7 mouse cellular contexts compared by ENCODE assay signal in the genomic region with DNA sequence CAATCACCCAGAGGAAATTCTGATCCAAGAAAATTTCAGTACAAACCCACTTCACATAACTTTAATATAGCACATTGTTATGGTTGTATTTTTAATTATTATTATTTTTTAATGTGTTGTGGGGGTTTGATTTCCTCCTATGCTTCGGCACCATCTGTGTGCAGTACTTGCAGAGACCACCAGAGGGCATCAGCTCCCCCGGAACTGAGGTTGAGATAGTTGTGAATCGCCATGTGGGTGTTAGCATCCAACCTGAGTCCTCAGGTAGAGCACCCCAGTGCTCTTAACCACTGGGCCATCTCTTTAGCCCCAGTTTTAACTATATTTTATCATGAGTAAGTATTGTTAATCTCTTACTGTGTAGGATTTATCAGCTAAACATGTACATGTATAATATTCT.
DNase-seq lines count a peak whose midpoint lies in the region; TF ChIP-seq lines count a peak whose summit lies in the region.

No protein-coding gene starts in this region.

- peak; percentile 79 for TF ChIP-seq RAD21 in MEL (IDR thresholded peaks at IDR 0.05; ENCODE audit: low read depth, low read length)

- TF ChIP-seq EP300 in MEL (IDR thresholded peaks at IDR 0.05; ENCODE audit: low read depth in 1 of 2, low read length in 2 of 2): no peak

- no peak overlapping the region for H3K9ac ChIP-seq in MEL (ENCODE audit: control insufficient read depth, low read depth, low read length, poor library complexity, severe bottlenecking)

- peak; percentile 10 for DNase-seq in left cerebral cortex, postnatal 4 days
- no peak for DNase-seq in left cerebral cortex, postnatal 36 days (ENCODE audit: low spot score in 2 of 2)
- DNase-seq in MEL (ENCODE audit: low read depth, low spot score) (peak; percentile 62), MN1 (ENCODE audit: low spot score) (no peak)
- DNase-seq in c-Kit-positive CD71-positive TER-119-positive erythroid progenitor cells, embryonic 14.5 days (ENCODE audit: low spot score): peak; percentile 40
- DNase-seq in naive thymus-derived CD4-positive, alpha-beta T cell, adult 2 months (ENCODE audit: low read depth): peak; percentile 74
- DNase-seq in urinary bladder, adult 18-20 months (ENCODE audit: low spot score in 2 of 2): no peak

- H3K27ac ChIP-seq in MEL (ENCODE audit: control insufficient read depth, low read depth, low read length): no peak overlapping the region

- H3K4me1 ChIP-seq in MEL (ENCODE audit: control insufficient read depth in 1 of 2, insufficient read depth in 2 of 2, low read length in 2 of 2): no peaks in the 10 kb centered on the region

- no peak for TF ChIP-seq POLR2A in MEL (IDR thresholded peaks at IDR 0.05; ENCODE audit: control insufficient read depth in 1 of 2, insufficient read depth in 1 of 2, low read depth in 1 of 2, low read length in 2 of 2, poor library complexity in 1 of 2)

- intact Hi-C loops in left cerebral cortex, postnatal 4 days (cut with DNase I): no loop called here
- intact Hi-C loops in left cerebral cortex, postnatal 36 days (cut with DNase I): no loop called here

- H3K4me3 ChIP-seq in MEL (ENCODE audit: control insufficient read depth in 1 of 2, insufficient read depth in 1 of 2, low read depth in 2 of 2, low read length in 2 of 2): peak overlapping the region; percentile 44 to 47; a peak in 3 of 4 replicates

- peaks cover 0 to 8% of the 10 kb centered on the region in 2 experiments; a peak in 3 of 4 replicates for H3K27me3 ChIP-seq in MEL (ENCODE audit: control insufficient read depth in 1 of 2, insufficient read depth in 2 of 2, low read length in 2 of 2)

- H3K79me2 ChIP-seq in MEL (ENCODE audit: control insufficient read depth, insufficient read depth, low read length, poor library complexity): no peaks in the 10 kb centered on the region

- H3K9me3 ChIP-seq in MEL (replicated peaks; ENCODE audit: insufficient read depth, low read length): no peaks in the 10 kb centered on the region

- no peaks in the 10 kb centered on the region for H3K36me3 ChIP-seq in MEL (ENCODE audit: control insufficient read depth in 1 of 2, insufficient read depth in 2 of 2, low read length in 2 of 2)

- peak; percentile 81 to 90 (median 89) for TF ChIP-seq CTCF in MEL (IDR thresholded peaks at IDR 0.05 in 2 of 3, conservative IDR thresholded peaks at IDR 0.05 in 1 of 3; ENCODE audit: control insufficient read depth in 1 of 3, insufficient read depth in 1 of 3, low read depth in 2 of 3, low read length in 3 of 3, poor library complexity in 1 of 3, severe bottlenecking in 1 of 3)

TF ChIP-seq in MEL, 35 proteins besides CTCF, POLR2A, EP300 and RAD21:
- TF ChIP-seq KAT2A (conservative IDR thresholded peaks at IDR 0.05; ENCODE audit: low read depth, low read length) (no peak), ELF1 (IDR thresholded peaks at IDR 0.05; ENCODE audit: low read depth, low read length) (peak; percentile 49; the same call in 1 of the 2 replicates), CHD1 (IDR thresholded peaks at IDR 0.05; ENCODE audit: low read depth, low read length) (no peak), HCFC1 (IDR thresholded peaks at IDR 0.05; ENCODE audit: low read depth, low read length) (no peak), NRF1 (IDR thresholded peaks at IDR 0.05; ENCODE audit: insufficient read depth, low read depth, low read length, poor library complexity, severe bottlenecking) (no peak), SMC3 (IDR thresholded peaks at IDR 0.05; ENCODE audit: low read depth, low read length) (peak; percentile 95), USF2 (IDR thresholded peaks at IDR 0.05; ENCODE audit: borderline replicate concordance in 1 of 2, insufficient read depth in 1 of 2, low read depth in 1 of 2, low read length in 2 of 2) (no peak), ZC3H11A (IDR thresholded peaks at IDR 0.05; ENCODE audit: low read depth, low read length) (peak; percentile 89), MEF2A (IDR thresholded peaks at IDR 0.05; ENCODE audit: extremely low read depth, insufficient replicate concordance, low read depth, low read length, poor library complexity, severe bottlenecking) (no peak), POLR2AphosphoS5 (IDR thresholded peaks at IDR 0.05; ENCODE audit: borderline replicate concordance, low read depth, low read length) (no peak), MAX (IDR thresholded peaks at IDR 0.05; ENCODE audit: low read length) (no peak)

Comparison
In these comparisons a context has a peak if more than half of its experiments do, and no peak if none do; other contexts are left out.
1. DNase-seq: peak in left cerebral cortex, postnatal 4 days (single experiment), MEL (single experiment), c-Kit-positive CD71-positive TER-119-positive erythroid progenitor cells, embryonic 14.5 days (single experiment) and naive thymus-derived CD4-positive, alpha-beta T cell, adult 2 months (single experiment); none in left cerebral cortex, postnatal 36 days (0 of 2), urinary bladder, adult 18-20 months (0 of 2) and MN1 (single experiment).